Mouse (Mus musculus): ENCODE measurements around the gene Mnat1. TPM values are rescaled to one million over a fixed set of nuclear protein-coding genes. Genes with fewer than 3 reads are reported as not detected.
A peak's percentile ranks its signal among the peaks of the same experiment; 100 is the strongest.

The Mnat1 gene
- polyA plus RNA-seq, 1 experiment: 2.2 TPM

DNA sequence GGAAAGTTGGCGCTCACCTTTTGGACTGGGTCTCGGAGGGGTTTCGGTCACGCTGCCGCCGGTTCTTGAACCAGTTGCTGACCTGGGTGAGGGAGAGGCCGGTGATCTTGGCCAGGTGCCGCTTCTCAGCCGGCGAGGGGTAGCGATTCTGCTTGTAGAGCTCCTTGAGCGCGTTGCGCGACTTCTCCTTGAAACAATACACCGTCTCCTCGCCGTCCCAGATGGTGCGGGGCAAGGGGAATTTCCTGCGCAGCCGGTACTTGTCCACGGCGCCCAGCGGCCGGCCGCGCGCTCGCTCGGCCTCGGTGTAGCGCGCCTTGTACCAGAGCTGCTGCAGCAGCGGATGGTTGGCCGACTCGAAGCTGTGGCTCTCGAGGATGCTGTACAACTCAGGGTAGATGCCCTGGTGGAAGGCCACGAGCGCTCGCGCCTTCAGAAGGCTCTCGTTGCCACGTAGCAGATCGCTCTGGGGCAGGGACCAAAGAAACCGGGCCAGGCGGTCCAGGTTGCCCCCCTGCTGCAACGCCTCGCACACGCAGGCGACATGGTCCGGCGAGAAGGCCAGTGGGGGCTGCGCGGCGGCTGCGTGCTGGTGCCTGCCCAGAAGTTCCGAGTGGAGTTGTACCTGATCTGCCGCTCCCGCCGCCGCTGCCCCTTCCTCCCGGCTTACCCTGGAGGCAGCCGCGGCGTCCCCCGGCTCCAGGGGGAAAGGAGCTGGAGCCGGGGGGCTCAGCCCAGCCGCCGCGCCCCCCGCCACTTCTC lies 11.0 kb upstream of the Mnat1 start:
- no peak for TF ChIP-seq GATA1 (IDR thresholded peaks at IDR 0.05; ENCODE audit: low read length)

DNA sequence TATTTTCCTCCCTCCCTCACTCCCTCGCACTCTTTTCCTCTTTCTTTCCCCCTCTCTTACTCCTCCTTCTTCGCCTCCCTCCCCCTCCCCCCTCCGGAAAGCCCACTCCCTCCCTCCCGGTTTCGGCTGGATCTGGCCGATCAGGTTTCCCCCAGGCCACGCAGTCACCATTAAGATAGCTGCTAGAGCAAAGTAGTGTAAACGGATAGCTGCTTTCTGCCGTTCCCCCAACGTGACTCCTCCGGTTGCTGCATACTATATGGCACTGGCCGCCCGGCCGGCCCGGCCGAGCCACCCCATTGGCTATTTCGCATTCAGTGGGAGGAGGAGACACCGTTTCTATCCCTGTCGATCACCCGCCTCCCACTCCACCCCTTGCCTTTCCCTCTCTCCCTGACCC lies 10.3 kb upstream of the Mnat1 start, which contains the start of gene Six4:
Gene Six4, minus strand, starts transcription at position 261 of the 400 bp plus-strand sequence.
- no peak for TF ChIP-seq GATA1 (IDR thresholded peaks at IDR 0.05; ENCODE audit: low read length)

DNA sequence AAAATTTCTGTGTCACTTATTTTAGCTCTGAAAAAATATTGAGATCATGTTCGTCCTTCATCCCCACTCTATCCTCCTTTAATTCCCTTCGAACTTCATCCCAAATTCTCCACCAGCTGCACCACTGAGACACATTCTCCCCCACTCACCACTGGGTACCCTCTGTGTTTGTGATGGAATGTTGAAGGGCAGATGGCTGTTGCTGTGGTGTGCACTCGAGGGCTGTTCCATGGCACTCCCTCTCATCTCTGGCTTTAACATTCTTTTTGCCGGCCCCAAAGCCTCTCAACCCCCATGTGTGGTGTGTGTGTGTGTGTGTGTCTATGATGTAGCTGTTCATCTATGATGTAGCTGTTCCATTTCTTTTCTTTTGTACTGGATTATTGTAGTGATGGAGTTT lies 1.7 kb downstream of the Mnat1 start:
- no peak for TF ChIP-seq GATA1 (IDR thresholded peaks at IDR 0.05; ENCODE audit: low read length)

DNA sequence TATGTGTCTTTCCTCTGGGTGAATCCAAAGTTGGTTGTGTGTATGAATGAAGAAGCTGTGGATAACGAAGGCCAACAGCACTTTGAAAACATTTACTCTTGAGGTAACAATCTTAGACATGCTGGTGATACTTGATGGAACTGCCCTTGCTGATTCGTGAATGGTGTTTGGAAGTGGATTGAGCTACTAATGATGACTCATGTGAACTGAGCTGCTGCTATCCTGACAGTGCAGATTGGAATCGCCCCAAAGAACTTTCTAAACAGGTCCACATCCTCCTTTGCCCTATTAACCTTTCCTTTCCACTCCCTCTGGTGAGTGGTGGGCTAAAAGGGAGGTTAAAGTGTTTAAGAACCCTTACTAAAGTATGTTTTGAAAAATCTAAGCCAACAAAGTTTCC lies 17.2 kb downstream of the Mnat1 start:
- TF ChIP-seq GATA1 (IDR thresholded peaks at IDR 0.05; ENCODE audit: low read length): no peak

DNA sequence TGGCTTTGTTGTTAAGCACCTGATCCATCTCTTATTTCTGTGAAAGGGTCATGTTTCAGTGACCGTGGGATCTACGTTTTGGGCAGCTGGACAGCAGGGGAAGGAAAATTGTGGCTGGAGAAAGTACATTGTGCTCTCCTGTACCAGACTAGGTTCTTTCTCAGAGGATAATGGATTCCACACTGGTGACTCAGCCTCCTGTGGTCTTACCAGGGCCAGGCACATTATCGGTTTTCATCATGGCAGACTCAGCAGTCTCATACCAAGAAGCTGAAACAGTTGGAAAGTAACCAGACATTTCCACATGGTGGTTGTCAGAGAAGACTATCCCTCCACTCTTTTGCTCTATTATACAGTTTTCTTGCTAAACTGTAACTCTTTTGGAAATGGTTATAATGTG lies 23.7 kb downstream of the Mnat1 start:
- TF ChIP-seq GATA1 (IDR thresholded peaks at IDR 0.05; ENCODE audit: low read length): no peak

DNA sequence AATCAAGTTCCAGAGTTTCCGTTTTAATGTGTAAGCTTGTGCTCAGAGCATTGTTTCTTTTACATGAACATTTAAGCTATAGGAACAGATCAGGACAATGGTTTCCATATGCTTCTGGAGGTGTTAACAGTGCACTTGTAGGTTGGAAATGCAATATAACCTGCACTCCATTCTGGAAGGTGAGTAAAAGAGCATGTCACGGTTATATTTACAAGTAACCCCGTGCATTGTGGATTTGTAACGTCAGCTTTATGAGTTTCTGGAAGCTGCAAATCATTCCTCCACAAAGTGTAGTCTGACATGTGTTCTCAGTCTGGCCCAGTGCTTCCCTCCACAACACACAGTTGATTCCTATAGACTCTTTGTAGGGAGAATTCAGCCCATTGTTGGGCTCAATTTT lies 30.6 kb downstream of the Mnat1 start:
- TF ChIP-seq GATA1 (IDR thresholded peaks at IDR 0.05; ENCODE audit: low read length): no peak

DNA sequence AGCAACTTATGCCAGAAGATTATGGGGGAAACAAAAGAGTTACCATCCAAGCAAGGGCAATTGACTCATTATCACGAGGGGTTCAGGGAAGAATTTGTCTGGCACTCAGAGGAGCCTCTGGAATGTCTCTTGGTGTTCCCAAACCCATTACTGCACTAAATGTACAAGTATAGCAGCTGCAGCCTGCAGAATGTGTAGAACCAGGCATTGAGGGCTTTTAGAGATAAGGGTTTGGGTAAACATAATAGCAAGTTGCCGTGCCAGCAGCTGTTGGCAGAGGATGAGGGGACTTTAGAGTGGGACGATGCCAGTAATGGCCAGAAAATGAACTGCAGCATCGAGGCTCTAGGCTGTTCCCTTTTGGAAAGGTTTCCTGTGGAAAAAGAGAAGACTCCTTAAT lies 36.8 kb downstream of the Mnat1 start:
- TF ChIP-seq GATA1 (IDR thresholded peaks at IDR 0.05; ENCODE audit: low read length): no peak

DNA sequence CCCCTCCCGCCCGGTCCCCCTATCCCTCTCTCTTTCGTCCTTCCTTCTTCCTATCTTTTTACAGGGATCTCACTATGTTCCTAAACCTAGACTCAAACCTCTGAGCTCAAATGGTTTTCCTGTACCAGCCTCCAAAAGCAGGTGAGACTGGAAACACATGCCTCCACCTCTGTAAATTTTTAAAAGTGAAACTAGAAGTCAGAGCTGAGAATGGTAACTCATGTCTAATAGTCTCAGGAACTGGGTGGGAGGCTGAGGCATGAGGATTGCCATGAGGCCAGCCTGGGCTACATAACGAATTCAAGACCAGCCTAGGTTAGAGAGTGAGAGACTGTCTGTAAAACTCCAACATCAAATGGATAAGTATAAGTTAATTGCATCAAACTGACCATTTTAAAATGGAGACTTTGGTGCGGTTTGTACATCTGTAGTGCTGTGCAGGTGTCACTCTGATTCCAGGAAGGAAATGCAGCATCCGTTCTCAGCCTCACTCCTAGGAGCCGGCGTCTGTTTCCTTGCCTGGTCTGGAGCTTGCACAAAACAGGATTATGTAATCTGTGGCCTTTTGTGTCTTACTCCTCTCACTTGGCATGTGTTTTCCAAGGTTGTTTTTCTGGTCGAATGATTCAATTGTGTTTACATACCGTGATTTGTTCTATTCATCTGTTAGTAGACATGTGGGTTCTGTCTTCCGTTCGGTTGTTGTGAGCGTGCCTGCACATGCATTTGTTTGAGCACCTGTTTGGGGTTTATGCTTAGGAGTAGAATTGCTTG lies 39.1 kb downstream of the Mnat1 start:
- TF ChIP-seq GATA1 (IDR thresholded peaks at IDR 0.05; ENCODE audit: low read length): no peak

DNA sequence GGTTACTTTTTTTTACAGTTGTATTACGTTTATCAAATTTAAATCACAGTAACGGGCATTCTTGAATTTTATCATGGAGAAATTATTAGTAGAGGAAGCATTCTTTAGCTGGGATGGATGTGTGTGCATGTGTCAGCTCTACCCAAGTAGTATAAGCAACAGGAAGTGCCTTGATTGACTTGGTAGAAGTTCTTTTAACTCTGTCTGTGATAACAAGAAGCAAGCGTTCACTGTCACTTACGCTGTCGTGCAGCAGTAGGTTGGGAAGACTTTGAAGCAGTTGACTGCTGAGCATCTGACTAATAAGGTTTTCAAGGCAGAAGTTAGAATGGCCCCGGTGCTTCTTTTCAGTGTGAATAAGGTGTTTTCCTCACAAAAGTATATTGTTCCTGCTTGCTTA lies 47.3 kb downstream of the Mnat1 start:
- TF ChIP-seq GATA1 (IDR thresholded peaks at IDR 0.05; ENCODE audit: low read length): no peak

DNA sequence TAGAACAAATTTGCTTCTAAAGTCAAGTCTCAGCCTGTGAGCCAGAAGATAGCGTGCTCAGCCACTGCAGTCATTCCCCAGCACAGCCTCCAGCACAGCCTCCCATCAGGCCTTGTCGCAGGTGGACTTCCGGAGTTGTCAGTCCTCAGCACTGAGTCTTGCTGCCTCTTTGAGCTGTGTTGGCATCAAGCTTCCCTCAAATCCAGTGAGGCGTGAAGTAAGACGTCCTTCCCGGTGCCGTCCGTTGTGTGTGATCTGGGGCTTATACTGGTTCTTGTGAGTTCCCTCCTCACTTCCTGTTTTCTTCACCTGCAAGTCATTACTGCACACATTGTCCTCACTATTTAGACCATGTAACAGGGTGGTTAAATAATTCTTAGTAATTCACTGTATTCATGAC lies 60.4 kb downstream of the Mnat1 start:
- no peak for TF ChIP-seq GATA1 (IDR thresholded peaks at IDR 0.05; ENCODE audit: low read length)

DNA sequence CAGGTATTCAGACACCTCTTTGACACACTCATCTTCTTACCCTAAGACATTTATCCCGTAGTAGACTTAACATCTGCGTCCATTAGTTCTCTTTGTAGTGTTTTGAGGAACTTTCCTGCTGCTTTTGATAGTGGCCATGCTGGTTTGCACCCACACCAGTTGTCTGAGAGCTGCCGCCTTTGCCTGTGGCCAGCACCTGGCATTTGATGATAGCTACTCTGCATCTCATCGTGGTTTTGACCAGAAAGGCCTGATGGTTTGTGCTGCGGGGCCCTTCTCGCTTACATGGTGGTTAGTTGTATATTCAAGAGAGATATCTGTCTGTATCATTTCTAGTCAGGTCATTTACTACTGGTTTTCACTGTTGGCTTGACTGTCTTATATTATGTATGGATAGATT lies 73.8 kb downstream of the Mnat1 start:
- TF ChIP-seq GATA1 (IDR thresholded peaks at IDR 0.05; ENCODE audit: low read length): peak; percentile 45

DNA sequence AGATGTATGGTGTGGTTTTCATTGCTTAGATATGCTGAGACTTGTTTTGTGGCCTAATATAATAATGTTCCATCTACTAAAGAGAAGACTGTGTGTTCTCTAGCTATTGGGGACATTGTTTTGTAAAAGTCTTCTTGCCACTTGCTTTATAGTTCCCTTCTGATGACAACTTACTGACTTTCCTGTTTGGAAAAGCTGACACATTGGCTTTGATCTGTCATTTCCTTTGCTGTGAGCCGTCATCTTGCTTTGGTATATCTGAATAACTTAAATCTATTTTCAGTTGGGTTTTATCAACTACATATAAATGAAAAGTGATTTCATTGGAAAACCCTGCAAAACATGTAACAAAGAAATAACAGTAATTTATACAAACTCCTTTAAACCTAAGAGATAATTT lies 74.9 kb downstream of the Mnat1 start:
- no peak for TF ChIP-seq GATA1 (IDR thresholded peaks at IDR 0.05; ENCODE audit: low read length)

DNA sequence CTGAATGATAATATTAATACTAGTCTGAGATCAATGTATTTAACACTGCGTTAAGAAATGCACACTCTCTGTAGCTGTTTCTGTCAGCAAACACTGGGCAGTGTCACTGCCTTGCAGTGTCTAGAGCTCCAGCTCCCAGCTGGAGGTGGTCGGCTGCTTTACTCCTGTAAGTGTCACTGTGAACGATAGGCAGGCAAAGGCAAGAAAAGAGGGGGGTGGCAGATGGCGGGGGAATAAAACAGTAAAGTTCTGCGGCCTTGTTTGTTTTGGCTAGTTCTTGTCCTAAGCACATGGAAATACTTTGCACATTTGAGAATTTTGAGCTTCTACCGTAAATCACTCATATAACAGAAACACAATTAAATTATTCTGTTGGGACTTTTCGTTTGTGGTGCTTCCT lies 75.9 kb downstream of the Mnat1 start:
- no peak for TF ChIP-seq GATA1 (IDR thresholded peaks at IDR 0.05; ENCODE audit: low read length)

DNA sequence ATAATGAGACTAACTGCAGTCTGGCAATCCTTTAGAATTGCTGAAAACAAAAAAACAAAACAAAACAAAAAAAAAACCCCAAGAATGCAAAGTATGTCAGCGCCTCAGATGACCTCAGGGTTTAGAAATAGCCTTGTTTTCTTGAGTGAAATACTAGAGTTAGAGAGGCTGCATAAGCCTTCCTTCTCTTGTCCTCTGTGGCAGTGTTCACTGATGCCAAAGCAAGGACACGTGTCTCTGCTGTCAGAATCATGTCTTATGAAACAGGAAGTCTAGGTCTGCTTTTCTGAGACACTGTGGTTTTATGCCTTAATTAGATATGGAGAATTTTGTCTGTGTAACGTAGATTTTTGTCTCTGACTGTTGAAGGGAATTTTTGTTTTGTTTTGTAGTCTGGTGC lies 78.1 kb downstream of the Mnat1 start:
- TF ChIP-seq GATA1 (IDR thresholded peaks at IDR 0.05; ENCODE audit: low read length): no peak

DNA sequence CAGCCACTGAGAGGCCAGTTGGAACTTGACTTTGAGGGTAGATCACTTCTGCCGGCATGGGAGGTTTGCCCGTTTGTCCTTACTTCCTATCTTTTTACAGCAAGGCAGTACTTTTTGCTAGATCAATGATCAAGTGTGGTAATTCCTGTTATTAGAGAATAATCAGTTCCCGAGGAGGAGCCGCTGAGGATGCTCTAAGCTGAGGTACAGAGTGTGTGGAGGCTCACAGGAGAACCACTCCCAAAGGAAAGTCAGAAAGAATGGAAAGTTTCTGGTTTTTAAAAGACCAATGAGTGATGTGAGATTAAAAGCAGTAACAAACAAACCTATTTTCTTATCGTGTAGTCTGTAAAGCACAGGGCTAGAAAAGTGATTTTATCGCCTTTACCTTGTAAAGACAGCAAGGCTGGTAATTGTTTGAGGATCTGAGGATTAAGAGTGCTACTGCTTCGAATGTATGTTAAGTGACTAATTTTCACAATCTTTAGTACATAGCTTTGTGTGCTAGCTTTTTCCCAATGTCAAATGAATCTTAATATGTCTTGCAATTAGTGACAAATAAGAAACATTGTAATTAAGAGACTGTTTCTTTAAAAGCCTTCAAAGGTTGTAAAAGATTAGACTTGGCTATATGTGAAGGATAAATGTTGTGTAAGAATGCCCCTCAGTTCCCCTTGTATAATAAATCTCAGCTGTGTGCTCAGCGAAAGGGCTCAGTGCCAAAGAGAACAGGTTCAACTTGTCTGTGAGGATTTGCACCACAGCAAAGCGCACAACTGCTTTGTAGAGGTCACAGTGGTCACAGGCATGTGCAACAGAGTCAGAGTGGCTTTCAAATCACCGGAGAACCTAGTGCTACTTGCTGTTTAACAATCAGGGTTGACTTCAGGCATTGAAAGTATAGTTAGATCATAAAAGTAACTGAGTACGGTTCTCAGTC lies 82.5 kb downstream of the Mnat1 start:
- TF ChIP-seq GATA1 (IDR thresholded peaks at IDR 0.05; ENCODE audit: low read length): no peak

DNA sequence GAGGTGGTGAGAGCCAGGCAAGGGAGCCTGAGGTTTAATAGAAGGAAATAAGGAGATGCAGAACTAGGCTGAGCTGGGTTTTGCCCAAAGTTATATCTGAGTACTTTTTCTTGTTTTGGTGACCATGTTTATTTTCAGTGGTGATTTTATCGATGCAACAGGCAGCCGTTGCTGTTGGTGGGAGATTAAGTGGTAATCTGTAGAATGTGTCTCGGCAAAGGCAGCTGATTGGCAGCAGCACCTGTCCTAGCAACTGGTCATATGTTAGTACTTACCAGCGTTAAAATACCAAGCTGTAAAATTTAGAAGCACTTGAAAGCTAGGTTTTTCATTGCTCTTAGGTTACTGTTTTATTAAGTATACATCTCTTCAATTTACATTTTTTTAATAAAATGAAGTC lies 83.5 kb downstream of the Mnat1 start:
- peak; percentile 8 for TF ChIP-seq GATA1 (IDR thresholded peaks at IDR 0.05; ENCODE audit: low read length)

Data from G1E-ER4 (cell line).